Mouse (Mus musculus) spleen, adult 10 weeks (tissue): ENCODE measurements around the gene Acsm3. TPM values are rescaled to one million over a fixed set of nuclear protein-coding genes. Genes with fewer than 3 reads are reported as not detected.

Source experiments
- polyA plus RNA-seq: library from polyadenylated mRNA; stranded (reverse); fragments of 350-450 nt; fragmentation: Illumina TruSeq; extraction: RNeasy Lipid Tissue Mini Kit (QIAGEN cat#74804); gene quantifications from one replicate; pipeline ENCODE4 v1.2.3, GENCODE M21; 2015; ENCODE audit warnings: low replicate concordance; ENCODE audit not compliant: insufficient read depth

The Acsm3 gene
- polyA plus RNA-seq = 0.22 TPM

GRCm38 (mm10) chr7:119760527-119760951 lies at the start of gene Acsm3:
TSS of gene Acsm3 (plus strand) at chr7:119760923.

DNA sequence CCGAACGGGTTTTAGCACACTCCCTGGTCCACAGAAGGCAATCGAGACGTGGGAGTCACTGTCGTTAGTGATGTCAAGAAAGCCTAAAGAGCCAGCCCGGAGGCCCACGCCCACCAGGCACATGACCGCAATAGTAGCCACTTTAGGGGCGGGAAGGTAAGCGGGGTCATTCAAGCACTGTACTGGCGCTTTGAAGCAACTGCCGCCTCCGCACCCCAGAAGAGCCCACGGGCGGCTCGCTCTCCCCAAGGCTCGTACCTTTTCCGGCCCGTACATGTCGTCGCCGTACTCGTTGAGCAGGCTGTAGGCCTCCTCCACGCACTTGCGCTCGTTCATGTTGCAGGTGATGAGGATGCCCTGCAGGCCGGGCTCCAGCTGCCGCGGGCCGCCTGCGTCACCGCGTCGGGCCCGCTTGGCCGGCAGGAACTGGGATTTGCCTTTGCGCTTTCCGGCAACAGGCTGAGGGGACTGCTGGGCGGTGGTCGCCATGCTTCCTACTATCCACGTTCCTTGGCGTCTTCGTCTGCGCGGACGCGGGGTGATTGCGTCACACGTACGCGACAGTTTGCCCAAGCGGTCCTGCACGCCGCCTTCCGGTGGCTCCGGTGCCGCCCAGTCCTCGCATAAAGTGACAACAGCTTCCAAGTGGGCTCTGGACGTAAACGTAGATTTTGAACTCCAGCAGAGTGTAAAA lies 40.3 kb upstream of the Acsm3 start, which contains the start of gene Thumpd1:
Gene Thumpd1, minus strand, starts transcription at position 546 of the 694 bp plus-strand sequence.

DNA sequence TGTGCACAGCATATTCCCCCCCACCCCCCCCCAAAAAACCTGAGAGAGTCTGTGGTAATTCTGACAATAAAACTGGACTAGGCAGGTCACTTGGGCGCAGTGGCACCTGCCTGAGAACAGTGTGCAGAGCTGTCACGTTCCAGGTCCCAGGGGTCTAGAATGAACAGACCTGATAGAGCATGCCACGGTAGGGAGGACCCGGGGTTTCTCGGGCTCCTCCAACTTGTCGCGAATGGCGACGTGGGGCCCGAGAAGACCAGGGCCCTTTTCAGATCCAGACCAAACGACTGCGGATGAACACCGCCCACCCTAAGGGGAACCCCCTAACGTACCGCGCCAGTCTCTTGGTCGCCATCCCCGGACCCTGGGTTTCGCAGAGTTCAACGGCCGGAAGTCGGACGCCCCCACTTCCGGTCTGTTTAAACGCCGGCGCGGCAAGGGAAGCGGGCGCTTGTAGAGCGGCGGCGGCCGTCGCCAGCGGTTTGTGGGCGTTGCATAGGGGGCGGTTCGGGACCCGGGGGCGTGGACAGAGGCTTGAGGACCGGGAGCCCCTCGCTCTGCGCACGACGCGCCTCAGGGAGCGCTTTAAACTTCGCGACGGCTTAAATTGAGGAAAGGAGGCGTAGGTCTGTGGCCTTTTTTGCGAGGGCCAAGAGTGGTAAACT lies 33.0 kb downstream of the Acsm3 start, which contains the start of the genes Rexo5 and Eri2:
Gene Rexo5, plus strand, starts transcription at position 421 of the 665 bp plus-strand sequence.
Gene Eri2, minus strand, starts transcription at position 473 of the 665 bp plus-strand sequence.

Other genes with a start within 250 kb of the Acsm3 start
- gene Acsm5, start 241.5 kb upstream of the Acsm3 start, polyA plus RNA-seq = not detected
- gene Pdilt, start 237.4 kb upstream of the Acsm3 start, polyA plus RNA-seq = not detected
- gene Acsm2, start 206.6 kb upstream of the Acsm3 start, polyA plus RNA-seq = not detected
- not detected for gene Acsm1, start 153.9 kb upstream of the Acsm3 start, polyA plus RNA-seq
- not detected for gene Acsm4, start 70.9 kb upstream of the Acsm3 start, polyA plus RNA-seq
- 65.0 TPM for gene Thumpd1, start 40.1 kb upstream of the Acsm3 start, polyA plus RNA-seq
- gene Rexo5, start 33.1 kb downstream of the Acsm3 start, polyA plus RNA-seq = 31.5 TPM
- gene Eri2, start 33.1 kb downstream of the Acsm3 start, polyA plus RNA-seq = 12.9 TPM
- gene Lyrm1, start 134.9 kb downstream of the Acsm3 start, polyA plus RNA-seq = 6.6 TPM
- 10.8 TPM for gene Dcun1d3, start 135.4 kb downstream of the Acsm3 start, polyA plus RNA-seq